Mouse (Mus musculus) myocyte (in vitro differentiated cells): ENCODE measurements around the gene Gm45713. TPM values are rescaled to one million over a fixed set of nuclear protein-coding genes. Genes with fewer than 3 reads are reported as not detected.

Experiments
- H3K27me3 ChIP-seq: one replicate; pipeline ENCODE4 v1.6.1; 2011; ENCODE audit not compliant: control insufficient read depth, insufficient read depth, insufficient read length
- H3K36me3 ChIP-seq: one replicate; pipeline ENCODE4 v1.6.1; 2011; ENCODE audit not compliant: control insufficient read depth, insufficient read depth
- H3K4me2 ChIP-seq: one replicate; pipeline ENCODE4 v1.6.1; 2011; ENCODE audit warnings: low read depth, control low read depth
- H3K4me3 ChIP-seq: one replicate; pipeline ENCODE4 v1.5.1; 2011; ENCODE audit warnings: mild to moderate bottlenecking, control low read depth, moderate library complexity
- H3K79me2 ChIP-seq: one replicate; pipeline ENCODE4 v1.6.1; 2011; ENCODE audit not compliant: control insufficient read depth, insufficient read depth
- H3ac ChIP-seq: one replicate; pipeline ENCODE4 v1.6.1; 2011; ENCODE audit not compliant: control insufficient read depth, insufficient read length
- CEBPB ChIP-seq: IDR thresholded peaks from 2 replicates; pipeline ENCODE4 v1.6.1; 2011; ENCODE audit warnings: mild to moderate bottlenecking, moderate library complexity; ENCODE audit not compliant: poor library complexity, insufficient read depth, severe bottlenecking
- E2F4 ChIP-seq: IDR thresholded peaks from one replicate; pipeline ENCODE4 v1.6.1; 2011; ENCODE audit warnings: mild to moderate bottlenecking, control low read depth, moderate library complexity; ENCODE audit not compliant: insufficient read depth
- MAX ChIP-seq: IDR thresholded peaks from one replicate; pipeline ENCODE4 v1.6.1; 2011; ENCODE audit warnings: low read depth, mild to moderate bottlenecking, control low read depth
- MYOD1 ChIP-seq, 3 experiments: IDR thresholded peaks; one replicate each; pipeline ENCODE4 v1.6.1; 2011; ENCODE audit warnings: control low read depth in 2 of 3, low read depth in 2 of 3, mild to moderate bottlenecking in 2 of 3, moderate library complexity in 1 of 3; ENCODE audit not compliant: insufficient read length in 2 of 3, control insufficient read depth in 1 of 3
- MYOG ChIP-seq, 3 experiments: IDR thresholded peaks; one replicate each; pipeline ENCODE4 v1.6.1; 2011; ENCODE audit warnings: control low read depth in 2 of 3, low read depth in 2 of 3, mild to moderate bottlenecking in 2 of 3; ENCODE audit not compliant: insufficient read length in 2 of 3, control insufficient read depth in 1 of 3, insufficient read depth in 1 of 3
- POLR2A ChIP-seq: IDR thresholded peaks from one replicate; pipeline ENCODE4 v1.6.1; 2011; ENCODE audit warnings: low read depth, mild to moderate bottlenecking, control low read depth, moderate library complexity; ENCODE audit not compliant: insufficient read length
- POLR2AphosphoS2 ChIP-seq: IDR thresholded peaks from one replicate; pipeline ENCODE4 v1.6.1; 2011; ENCODE audit warnings: low read depth, control low read depth; ENCODE audit not compliant: insufficient read length
- REST ChIP-seq: IDR thresholded peaks from one replicate; pipeline ENCODE4 v1.6.1; 2011; ENCODE audit warnings: mild to moderate bottlenecking, control low read depth, moderate library complexity; ENCODE audit not compliant: insufficient read depth, insufficient read length
- SRF ChIP-seq: IDR thresholded peaks from one replicate; pipeline ENCODE4 v1.6.1; 2011; ENCODE audit warnings: low read depth; ENCODE audit not compliant: control insufficient read depth, insufficient read length
- TCF12 ChIP-seq: IDR thresholded peaks from one replicate; pipeline ENCODE4 v1.6.1; 2011; ENCODE audit warnings: mild to moderate bottlenecking, control low read depth; ENCODE audit not compliant: poor library complexity, insufficient read depth, severe bottlenecking
- TCF3 ChIP-seq: IDR thresholded peaks from one replicate; pipeline ENCODE4 v1.6.1; 2011; ENCODE audit warnings: low read depth, control low read depth; ENCODE audit not compliant: insufficient read length
- USF1 ChIP-seq: IDR thresholded peaks from one replicate; pipeline ENCODE4 v1.6.1; 2011; ENCODE audit warnings: low read depth, mild to moderate bottlenecking, control low read depth, moderate library complexity
- polyA plus RNA-seq: library from polyadenylated mRNA; unstranded; fragments of >200 nt; fragmentation: generic; extraction: Trizol; gene quantifications from one replicate; pipeline ENCODE4 v1.2.1, GENCODE M21; 2012; ENCODE audit warnings: missing spikeins

The Gm45713 gene
- polyA plus RNA-seq, 1 experiment: 3.6 TPM

DNA sequence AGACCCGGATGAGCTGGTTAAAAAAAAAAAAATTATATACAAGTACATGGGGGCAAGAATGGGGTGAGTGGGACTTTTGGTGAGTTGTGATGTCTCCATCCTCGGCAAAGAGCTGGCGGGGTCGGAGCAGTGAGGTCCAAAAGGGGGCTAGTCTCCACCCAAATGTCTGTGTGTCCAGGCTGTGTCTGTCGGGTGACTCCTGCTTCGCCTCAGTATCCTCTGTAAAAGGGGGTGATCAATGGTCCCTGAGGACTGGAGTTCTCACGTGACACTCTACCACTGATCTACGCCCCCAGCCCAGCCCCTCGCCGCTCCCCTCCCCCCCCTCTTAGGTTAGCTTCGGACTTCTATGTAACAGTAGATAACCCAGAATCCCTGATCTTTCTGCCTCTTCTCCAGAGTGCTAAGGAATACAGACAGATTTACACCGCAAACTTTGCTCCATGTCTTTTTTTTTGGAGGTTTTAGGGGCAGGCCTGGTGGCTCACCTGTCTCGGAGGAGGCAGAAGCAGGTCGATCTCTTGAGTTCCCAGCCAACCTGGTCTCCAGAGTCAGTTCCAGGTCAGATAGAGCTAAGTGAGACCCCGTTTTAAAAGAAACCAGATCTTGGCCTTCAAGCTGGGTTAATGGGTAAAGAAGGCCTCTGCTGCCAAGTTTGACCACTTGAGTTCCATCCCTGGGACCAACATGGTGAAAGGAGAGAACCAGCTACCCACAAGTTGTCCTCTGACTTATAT lies 6.1 kb downstream of the Gm45713 start:
- peak overlapping the region; percentile 81 for H3K4me3 ChIP-seq
- H3ac ChIP-seq: peak overlapping the region; percentile 18
- no peak for TF ChIP-seq TCF3
- no peak for TF ChIP-seq MAX
- TF ChIP-seq SRF: no peak
- TF ChIP-seq USF1: no peak
- peak; percentile 39 for TF ChIP-seq POLR2AphosphoS2
- TF ChIP-seq CEBPB: no peak
- TF ChIP-seq E2F4: no peak
- peak; percentile 36 for TF ChIP-seq POLR2A
- TF ChIP-seq MYOD1 (IDR thresholded peaks at IDR 0.05; ENCODE audit: control insufficient read depth in 1 of 3, insufficient read length in 2 of 3, low read depth in 2 of 3): no peak
- TF ChIP-seq MYOG (IDR thresholded peaks at IDR 0.05; ENCODE audit: control insufficient read depth in 1 of 3, insufficient read depth in 1 of 3, insufficient read length in 2 of 3, low read depth in 2 of 3): no peak
- no peak for TF ChIP-seq REST
- H3K27me3 ChIP-seq: no peaks in the 10 kb centered on the region
- peaks cover 23% of the 10 kb centered on the region for H3K36me3 ChIP-seq
- H3K79me2 ChIP-seq: peaks cover 28% of the 10 kb centered on the region
- H3K4me2 ChIP-seq: peak overlapping the region; percentile 86

DNA sequence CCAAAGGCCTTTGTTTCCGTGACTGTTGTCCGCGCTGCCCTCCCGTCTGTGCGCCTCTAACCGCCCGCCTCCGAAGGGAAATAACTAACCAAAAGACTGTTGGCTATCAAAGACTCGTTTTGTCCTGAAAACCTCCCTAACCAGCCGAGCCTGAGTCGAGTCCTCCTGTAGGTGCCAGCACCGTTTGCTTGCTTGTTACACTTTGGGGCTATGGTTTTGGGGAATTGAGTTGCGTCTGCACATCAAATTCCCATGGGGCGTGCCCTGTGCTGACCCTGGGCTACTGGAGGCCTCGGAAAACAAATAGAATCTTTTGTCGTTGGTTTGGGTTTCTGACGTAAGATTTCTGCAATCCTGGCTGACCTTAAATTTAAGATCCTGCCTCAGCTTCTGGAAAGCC lies 6.7 kb downstream of the Gm45713 start:
- Histone ChIP-seq H3K27me3 (no peaks in the 10 kb centered on the region), H3K4me2 (peak overlapping the region; percentile 86), H3K79me2 (peaks cover 28% of the 10 kb centered on the region), H3ac (peak overlapping the region; percentile 18), H3K36me3 (peaks cover 23% of the 10 kb centered on the region), H3K4me3 (peak overlapping the region; percentile 81)
- TF ChIP-seq CEBPB (peak; percentile 98), TCF3 (no peak), POLR2AphosphoS2 (peak; percentile 54)

DNA sequence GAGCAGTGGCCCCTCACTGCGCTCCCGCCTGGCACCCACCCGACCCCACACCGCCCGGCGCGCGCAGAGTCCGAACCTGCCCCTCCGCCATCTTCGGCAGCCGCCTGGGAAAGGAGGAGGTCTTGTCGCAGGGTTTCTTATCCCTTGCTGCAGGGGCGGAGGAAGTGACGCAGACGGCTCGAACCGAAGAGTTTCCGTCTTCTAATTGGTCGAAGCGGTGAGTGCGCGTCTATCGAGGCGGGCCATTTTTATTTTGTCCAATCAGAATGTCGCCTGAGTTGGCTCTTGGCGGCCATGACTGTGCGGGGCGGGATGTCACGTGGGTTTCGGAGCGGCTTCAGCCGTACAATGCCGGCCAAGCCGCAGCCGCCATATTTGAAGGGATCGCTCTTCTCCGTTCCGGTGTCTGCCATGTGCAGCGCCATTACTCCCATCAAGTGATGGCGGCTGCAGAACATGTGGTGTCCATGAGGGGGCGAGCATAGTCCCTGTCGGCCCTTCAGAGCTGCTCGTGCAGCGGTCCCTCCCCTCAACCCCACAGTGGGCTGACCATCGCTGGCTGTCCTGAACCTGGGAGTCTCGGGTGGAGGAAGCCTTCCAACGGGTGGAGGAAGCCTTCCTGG lies 7.3 kb downstream of the Gm45713 start, which contains the start of gene Rpl13a:
TSS of gene Rpl13a (minus strand) at position 138 of the 623 bp plus-strand sequence.
- TF ChIP-seq MYOD1 (IDR thresholded peaks at IDR 0.05; ENCODE audit: control insufficient read depth in 1 of 3, insufficient read length in 2 of 3, low read depth in 2 of 3): peak in 1 of 3 experiments; percentile 46
- no peak for TF ChIP-seq E2F4
- peak; percentile 90 for TF ChIP-seq POLR2AphosphoS2
- TF ChIP-seq USF1: peak; percentile 73
- TF ChIP-seq TCF12: no peak
- TF ChIP-seq TCF3: no peak
- no peak for TF ChIP-seq CEBPB
- TF ChIP-seq MYOG (IDR thresholded peaks at IDR 0.05; ENCODE audit: control insufficient read depth in 1 of 3, insufficient read depth in 1 of 3, insufficient read length in 2 of 3, low read depth in 2 of 3): peak in 1 of 3 experiments; percentile 59
- peak; percentile 92 for TF ChIP-seq POLR2A
- peak; percentile 79 for TF ChIP-seq MAX
- H3K4me2 ChIP-seq: peak within 1 kb of the TSS; percentile 99
- H3K4me3 ChIP-seq: peak within 1 kb of the TSS; percentile 81
- H3K36me3 ChIP-seq: peaks cover 23% of the 10 kb centered on the region
- no peaks in the 10 kb centered on the region for H3K27me3 ChIP-seq
- H3K79me2 ChIP-seq: peaks cover 32% of the 10 kb centered on the region
- peak within 1 kb of the TSS; percentile 63 for H3ac ChIP-seq

DNA sequence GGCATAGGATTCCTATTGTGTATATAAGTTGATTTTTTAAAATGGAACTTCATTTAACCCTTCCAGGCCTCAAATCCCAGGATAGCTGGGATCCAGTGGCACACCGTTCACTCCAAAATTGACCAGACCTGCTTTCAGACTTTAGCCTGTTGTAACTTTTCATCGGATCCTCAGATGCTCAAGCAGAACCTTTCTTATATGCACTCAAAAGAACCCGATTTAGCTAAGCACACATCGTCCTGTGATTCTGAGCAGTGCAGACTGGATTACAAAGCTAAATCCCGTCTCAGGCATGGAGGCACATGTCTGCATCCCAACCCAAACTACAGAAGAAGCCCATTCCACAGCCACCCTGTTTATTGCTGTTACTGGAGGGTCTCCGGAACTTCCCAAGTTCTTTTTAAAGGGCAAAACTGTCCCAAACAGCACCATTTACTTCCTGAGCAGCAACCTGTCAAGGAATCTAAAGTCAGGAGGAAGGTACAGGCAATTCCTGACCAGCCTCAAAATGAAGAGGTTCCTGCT lies 8.3 kb downstream of the Gm45713 start:
- TF ChIP-seq TCF3 (no peak), POLR2AphosphoS2 (peak; percentile 47), MYOD1 (IDR thresholded peaks at IDR 0.05; ENCODE audit: control insufficient read depth in 1 of 3, insufficient read length in 2 of 3, low read depth in 2 of 3) (no peak)
- Histone ChIP-seq H3K4me2 (peak overlapping the region; percentile 99), H3ac (peak overlapping the region; percentile 63), H3K36me3 (peaks cover 27% of the 10 kb centered on the region), H3K27me3 (no peaks in the 10 kb centered on the region), H3K79me2 (peaks cover 41% of the 10 kb centered on the region), H3K4me3 (peak overlapping the region; percentile 81)

DNA sequence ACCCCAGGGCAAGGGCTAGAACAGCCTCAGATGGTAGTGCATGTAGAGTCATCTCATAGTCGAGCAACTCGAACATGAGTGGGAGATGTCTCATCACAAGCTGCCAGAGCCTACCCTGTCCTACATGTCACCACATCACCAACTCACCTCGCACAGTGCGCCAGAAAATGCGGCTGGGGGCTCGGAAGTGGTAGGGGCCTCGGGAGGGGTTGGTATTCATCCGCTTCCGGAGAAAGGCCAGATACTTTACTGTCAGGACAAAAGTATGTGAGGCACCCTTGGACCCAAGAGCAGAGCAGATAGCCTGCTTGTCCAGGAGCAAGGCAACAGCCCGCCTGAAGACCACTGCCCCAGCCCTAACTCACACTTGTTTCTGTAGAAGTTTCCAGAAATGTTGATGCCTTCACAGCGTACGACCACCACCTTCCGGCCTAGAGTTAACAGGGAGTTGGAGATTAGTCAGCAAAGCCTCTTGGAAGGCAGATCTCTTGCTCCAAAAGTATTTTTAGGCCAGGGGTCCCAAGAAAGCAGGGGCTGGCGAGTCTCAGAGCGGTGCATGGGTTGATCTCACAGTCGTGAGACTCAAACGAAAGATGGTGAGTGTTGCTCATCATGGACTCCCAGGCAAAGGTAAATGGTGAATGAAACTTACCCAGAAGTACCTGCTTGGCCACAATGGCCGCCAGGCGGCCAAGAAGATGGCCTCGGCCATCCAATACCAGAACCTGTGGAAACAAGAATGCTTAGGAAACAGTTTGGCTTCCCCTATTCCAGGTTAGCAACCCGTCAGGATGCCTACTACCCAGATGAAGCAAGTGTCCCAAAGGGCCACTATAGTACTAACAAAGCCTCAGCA lies 9.0 kb downstream of the Gm45713 start:
- peak overlapping the region; percentile 63 for H3ac ChIP-seq
- H3K4me3 ChIP-seq: peak overlapping the region; percentile 81
- no peaks in the 10 kb centered on the region for H3K27me3 ChIP-seq
- H3K36me3 ChIP-seq: peaks cover 34% of the 10 kb centered on the region
- H3K4me2 ChIP-seq: peak overlapping the region; percentile 99
- H3K79me2 ChIP-seq: peaks cover 44% of the 10 kb centered on the region
- TF ChIP-seq POLR2AphosphoS2: peak; percentile 4
- no peak for TF ChIP-seq USF1
